Mouse (Mus musculus) brain, embryonic 14.5 days (tissue): Measurements from ENCODE around the gene Nacc2.

Experiments
- CTCF ChIP-seq: fragments of 200-500 bp; IDR thresholded peaks from 2 replicates; pipeline ENCODE4 v1.5.1; 2012; ENCODE audit warnings: inconsistent platforms, mild to moderate bottlenecking, moderate library complexity, borderline replicate concordance; ENCODE audit not compliant: insufficient read depth, insufficient read length; ENCODE audit errors: extremely low read depth
- POLR2A ChIP-seq: fragments of 200-500 bp; IDR thresholded peaks from 2 replicates; pipeline ENCODE4 v1.6.1; 2012; ENCODE audit warnings: mild to moderate bottlenecking, inconsistent platforms, borderline replicate concordance; ENCODE audit not compliant: poor library complexity, insufficient read depth, insufficient read length, severe bottlenecking; ENCODE audit errors: extremely low read depth

DNA sequence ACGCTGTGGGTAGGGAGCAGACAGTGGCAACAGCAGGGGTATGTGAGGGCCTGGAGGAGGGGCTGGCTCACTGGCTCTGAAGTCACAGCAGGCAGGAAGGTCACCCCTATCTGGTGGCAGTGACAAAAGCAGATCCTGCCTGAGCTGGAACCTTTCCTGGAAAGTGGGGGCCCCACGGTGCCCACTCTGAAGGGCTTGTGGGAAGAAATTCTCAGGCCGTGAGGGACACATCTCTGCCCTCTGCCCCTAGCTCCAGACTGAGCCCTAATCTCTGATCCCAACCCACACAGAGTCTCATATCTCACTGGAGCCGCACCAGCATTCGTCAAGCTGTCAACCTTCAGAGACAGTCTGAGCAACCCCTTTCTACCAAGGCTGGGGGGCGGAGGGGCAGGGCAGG is 85.6 kb downstream of the Nacc2 start:
- TF ChIP-seq CTCF (no peak), POLR2A (no peak)
